Mouse (Mus musculus) right cerebral cortex, adult 18-20 months (tissue): ENCODE measurements around the gene Fhl2.

Experiments
- DNase-seq: peaks from one replicate; pipeline ENCODE4 v3.0.0; 2022; ENCODE audit warnings: mixed read lengths

Fhl2 gene

GRCm38 (mm10) chr1:43196661-43197241, at the start of gene Fhl2:
TSS of gene Fhl2 (minus strand) at chr1:43196984.
- DNase-seq, result no peak

- no peak for DNase-seq
Measured at GRCm38 (mm10) chr1:43245014-43245413, 48.2 kb upstream of the Fhl2 start.

DNA sequence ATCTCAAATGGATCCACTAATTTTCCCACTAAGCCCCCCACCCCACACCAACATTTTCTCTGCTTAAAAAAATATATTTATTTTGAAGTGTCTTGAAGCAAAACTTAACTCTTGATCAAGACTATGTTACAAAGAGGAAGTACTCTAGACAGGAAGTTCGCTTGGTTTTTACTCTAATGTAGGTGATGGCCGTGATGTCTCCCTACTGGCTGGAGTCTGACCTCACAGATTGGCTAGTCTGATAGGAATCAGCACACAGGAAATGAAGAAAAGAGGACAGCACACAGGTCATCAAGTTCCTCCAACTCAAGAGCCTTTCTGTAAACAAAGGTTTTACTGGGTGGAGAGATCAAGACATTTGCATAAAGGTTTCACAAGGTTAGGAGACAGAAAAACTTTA, 44.4 kb upstream of the Fhl2 start:
- DNase-seq, result no peak

GRCm38 (mm10) chr1:43239796-43240313, 43.1 kb upstream of the Fhl2 start:
- no peak for DNase-seq

GRCm38 (mm10) chr1:43238471-43238870, 41.7 kb upstream of the Fhl2 start:
- DNase-seq, result peak; percentile 7

- no peak for DNase-seq
Measured at GRCm38 (mm10) chr1:43237360-43238235, 40.8 kb upstream of the Fhl2 start.

- DNase-seq, result no peak
Measured at GRCm38 (mm10) chr1:43225531-43226151, 28.9 kb upstream of the Fhl2 start.

DNA sequence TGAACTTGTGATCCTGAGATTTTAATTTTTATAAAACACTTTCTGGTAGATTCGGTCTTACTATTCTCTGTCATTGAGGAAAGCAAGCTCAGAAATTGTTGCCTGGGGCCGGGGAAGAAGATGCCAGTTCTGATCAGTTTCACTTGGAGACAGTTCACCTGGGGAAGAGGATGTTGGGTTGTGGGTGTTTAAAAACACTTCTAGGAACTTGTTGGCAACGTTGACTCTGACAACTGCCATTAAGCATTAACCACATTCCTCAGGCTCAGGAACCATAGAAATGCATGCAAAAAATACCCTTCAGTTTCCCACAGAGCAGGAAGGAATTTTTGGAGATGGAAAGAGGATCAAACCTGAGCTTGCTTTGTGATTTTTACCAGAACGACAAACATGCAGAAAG, 28.2 kb upstream of the Fhl2 start:
- no peak for DNase-seq

DNA sequence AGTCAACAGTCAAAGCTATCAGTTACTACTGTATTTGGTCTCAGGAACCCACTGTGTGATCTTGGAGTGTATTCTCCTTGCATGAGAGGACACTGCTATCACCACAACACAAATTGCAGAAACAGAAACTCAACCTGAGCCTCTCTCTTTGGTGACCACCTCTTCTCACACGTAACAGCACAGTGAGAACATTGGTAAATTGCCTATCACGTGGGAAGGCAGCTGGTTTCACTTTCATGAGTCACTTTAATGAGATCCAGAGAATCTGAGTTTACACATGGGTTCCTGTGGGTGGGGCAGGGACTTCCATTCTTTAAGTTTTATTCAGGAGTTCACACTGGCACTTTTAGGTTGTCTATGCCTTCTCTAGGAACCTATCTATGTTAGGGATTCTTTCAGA, 27.4 kb upstream of the Fhl2 start:
- no peak for DNase-seq

- DNase-seq, result no peak
Measured at GRCm38 (mm10) chr1:43223097-43223496, 26.3 kb upstream of the Fhl2 start.

DNA sequence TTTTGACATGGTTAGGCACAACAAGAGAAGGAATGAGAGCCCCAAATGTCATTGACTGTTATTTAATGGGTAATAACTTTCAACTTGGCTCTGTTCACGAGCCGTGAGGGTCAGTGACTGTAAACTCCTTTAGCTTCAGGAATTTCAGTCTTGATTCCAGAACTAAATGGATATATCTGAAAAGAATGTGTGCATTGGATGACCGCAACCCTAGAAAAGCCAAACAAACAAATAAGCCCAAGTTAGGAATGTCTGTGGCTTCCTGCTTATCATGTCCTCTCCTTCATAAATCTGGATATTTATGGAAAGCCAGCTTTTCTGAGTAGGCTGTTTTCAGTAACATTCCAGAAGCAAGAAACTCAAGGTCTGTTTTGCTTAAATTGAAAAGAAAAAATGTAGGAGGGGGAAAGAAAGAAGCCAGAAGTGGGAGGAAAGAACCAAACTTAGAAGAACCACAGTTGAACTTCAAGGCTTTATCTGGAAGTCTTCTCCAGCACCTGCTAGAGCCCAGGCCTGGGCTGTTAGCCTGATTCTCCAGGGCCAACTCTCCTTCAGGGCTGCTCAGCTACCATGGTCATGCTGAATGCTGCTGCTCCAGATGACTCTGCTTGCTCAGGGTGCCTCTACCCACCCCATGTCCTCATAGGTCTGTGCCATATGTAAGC, 21.4 kb upstream of the Fhl2 start:
- DNase-seq, result no peak

DNA sequence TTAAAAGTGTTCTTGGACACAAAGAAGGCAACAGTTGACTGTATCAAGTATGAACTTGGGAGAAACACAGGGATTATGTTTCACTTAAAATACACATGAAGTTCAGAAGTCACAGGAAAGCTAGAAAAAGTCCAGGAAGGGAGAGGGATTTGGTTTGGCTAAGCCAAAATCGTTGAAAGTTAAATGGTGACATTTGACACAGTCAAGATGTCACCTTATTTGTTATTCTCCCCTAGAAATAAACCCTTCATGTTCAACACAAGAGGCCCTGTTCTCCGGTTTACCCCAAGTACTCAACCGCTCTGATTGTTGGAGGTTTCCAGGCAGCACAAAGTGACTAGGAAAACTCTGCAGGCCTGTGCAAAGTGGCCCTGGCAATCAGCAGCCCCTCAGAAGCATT, 18.8 kb upstream of the Fhl2 start:
- no peak for DNase-seq

DNA sequence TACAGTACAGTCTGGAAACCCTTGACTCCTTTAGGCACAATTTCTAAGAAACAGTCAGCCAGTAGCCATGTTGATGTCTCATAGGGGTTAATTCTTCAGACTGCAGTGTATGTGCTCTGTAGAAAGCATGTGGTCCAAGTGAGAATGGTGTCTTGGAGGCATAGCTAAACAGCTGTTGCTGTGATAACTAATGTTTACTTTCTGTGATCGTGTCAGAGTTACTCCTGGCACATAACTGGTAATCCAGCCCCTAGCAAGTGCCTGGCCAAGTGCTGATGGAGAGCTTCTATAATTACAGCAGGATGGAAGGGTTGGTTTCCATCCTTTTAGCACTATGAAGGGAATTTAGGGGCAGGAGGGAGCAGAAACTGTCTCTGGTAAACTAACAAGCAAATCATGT, 14.5 kb upstream of the Fhl2 start:
- no peak for DNase-seq

- peak; percentile 32 for DNase-seq
Measured at GRCm38 (mm10) chr1:43210285-43210684, 13.5 kb upstream of the Fhl2 start.

DNA sequence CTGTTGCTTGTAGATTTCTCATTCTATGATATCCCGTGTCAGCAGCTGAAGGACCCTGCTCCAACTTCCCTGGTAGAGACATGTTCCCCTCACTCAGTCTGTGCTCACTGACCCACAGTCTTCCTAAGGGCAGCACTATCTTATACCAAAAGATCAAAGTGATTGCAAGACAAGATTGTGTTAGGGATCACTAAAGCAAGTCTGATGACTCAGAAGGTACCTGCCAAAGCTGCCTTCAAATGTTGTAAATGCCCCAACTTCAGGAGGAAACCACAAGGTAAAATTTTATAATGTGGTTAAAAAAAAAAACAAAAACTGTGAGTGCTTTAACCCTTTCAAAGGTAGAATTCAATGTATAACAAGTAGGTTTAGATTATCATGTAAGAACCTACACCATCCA, 10.4 kb upstream of the Fhl2 start:
- DNase-seq, result no peak

DNA sequence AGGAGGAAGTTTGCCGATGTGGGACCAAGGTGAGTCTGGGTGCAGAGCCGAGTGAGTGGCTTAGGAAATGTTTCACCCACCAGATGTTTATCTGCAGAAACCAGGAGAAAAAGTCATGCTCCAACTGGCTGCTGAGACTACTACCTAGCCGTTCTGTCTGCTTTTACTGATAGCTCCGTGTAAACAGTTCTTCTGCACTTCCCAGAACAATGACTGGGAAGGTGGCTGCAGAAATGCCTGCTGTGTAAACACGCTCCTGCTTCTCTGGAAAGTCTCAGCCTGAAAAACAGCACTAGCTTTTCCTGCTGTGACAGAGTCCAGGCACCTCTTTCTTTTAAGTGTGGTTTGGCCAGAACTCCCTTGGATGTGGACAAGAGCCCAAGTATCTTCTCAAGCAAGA, 6.5 kb upstream of the Fhl2 start:
- DNase-seq, result no peak

DNA sequence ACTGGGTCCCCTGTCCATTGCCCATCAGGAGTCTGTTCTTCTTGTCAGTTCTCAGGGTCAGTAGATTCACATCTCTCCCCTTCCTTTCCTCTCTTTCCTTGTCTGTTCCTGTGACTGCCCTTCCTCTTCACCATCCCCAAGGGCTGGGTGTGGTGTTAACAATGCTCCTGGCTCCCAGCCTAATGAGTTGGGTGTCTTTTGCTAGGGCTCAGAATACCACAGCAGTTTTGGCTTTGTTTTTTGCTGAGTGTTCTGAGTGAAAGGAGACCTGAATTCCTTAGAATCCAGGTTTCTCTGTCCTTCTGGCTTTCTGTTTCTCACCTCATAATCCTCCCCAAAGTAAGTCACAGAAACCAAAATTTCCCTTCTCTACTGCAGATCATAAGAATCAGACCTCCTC, 5.4 kb upstream of the Fhl2 start:
- no peak for DNase-seq

DNA sequence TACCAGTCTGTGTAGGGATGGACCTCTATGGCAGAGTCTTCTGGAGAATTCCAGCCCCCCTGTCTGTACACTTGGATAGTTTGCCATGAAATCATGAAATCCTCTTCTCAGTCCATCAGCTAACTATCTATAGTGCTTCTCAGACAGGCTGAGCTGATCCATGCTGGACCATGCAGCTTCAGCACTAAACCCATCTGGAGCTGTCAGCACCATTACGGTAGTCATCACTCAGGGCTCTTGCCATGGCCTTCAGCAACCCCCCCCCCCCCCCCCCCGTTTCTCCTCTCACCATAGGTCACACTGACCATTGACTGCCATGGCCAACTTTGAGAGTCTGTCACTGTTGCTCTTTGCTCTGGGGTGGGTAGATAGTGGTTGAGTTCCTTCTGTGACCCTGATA, 5.0 kb upstream of the Fhl2 start:
- no peak for DNase-seq

DNA sequence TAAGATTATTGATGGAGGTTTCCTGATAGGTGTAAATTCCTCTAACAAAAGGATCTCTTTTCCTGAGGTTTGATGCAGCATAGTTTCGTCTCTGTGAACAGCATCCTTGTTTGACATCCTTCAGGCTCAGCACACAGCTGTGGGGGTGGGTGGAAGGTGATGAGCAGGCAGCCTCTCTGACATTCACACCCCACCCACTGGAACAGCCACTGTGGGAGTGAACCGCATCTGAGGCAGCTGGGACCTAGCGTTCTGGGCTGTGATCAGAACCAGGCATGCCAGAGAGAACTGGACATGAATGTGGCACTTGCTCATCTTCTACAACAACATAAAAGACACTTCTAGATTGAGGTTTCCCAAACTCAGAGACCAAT, 3.1 kb upstream of the Fhl2 start:
- peak; percentile 93 for DNase-seq

DNA sequence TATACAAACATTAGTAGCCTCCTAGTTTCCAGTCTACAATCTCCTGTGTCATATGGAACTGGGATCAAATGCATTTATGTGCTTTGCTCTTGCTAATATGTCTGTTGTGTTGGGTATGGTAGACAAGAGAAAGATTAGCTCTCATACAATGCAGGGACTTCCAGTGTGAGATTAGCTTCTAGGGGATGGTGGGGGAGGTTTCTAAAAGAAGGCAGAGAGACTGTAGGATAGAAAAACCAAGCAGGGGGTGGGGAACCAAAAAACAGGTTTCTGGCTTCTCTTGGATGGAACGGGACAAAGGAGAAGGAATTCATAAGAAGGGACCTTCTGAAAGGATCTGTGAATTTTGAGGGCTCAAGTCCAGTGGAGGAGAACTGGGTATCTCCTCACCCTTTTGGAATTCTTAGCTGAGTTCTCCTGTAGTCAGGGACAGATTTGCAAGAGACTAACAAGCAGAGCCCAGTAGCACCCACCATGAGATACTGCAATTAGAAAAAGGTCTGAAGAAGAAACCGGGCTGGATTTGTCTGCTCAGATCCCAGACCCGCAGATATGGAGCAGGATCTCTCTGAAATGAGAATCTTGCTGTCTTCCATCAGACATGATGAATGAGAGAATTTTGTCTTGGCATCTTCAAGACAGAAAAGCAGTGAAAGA, 2.6 kb upstream of the Fhl2 start:
- DNase-seq, result peak; percentile 24

GRCm38 (mm10) chr1:43196059-43196458, 725 bp downstream of the Fhl2 start:
- DNase-seq, result no peak

GRCm38 (mm10) chr1:43193423-43193822, 3.4 kb downstream of the Fhl2 start:
- no peak for DNase-seq

- no peak for DNase-seq
Measured at GRCm38 (mm10) chr1:43192471-43192870, 4.3 kb downstream of the Fhl2 start.
